Mouse (Mus musculus): ENCODE data around the gene Negr1.

Negr1 gene

DNA sequence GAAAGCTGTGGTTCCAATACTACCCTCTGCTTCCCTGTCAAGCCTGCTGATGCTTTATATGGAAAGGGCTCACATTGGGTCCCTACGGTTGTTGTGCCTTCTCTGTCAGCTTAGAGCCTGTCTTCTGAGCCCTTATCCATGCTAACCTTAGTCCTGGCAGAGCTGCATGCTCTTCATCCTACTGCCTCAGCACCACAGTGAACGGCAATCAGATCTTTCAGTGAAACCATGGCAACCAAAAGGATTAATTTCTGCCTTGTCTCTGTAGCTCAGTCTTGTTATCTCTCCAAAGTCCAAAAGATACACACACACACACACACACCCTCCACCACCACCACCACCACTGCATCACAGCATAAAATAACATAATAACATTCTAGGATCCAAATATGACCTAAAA is 656.2 kb downstream of the Negr1 start:
- no peak for DNase-seq (ENCODE audit: low read depth)

DNA sequence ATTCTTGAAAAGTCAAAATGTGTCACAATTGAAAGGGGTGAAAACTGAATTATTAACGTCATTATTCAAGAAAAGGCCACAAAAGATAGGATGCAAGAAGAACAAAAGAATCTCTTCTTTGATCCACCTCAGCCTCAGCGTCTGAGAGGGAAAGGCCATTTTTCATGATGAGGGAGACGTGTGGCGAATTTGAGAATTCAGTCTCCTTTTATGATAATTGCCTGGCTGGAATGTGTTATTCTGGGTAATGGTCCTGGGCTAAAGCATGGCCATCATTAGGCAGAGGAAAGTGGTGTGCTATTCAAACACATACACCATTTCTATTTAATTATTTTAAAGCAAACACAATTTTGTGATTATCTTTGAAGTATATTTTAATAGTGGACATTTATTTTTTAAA is 663.3 kb downstream of the Negr1 start:
- DNase-seq (ENCODE audit: low read depth): no peak

DNA sequence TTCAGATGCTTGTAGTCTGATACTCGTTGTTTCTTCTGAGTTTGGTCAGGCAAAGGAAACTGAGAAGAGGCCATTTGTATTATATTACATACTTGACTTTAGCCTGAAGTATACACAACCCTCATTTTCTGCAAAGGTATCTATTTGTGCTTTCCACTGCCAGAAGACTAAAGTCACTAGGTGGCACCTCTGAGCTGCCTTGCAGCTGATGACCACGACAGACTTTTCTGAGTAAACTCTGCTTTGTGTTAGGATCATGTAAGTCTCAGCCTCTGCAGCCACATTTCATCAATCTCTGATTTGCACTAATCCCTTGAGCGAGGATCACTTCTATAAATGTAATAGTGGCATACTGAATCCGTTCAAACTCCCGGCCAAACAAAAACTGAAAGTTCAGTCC is 671.1 kb downstream of the Negr1 start:
- DNase-seq (ENCODE audit: low read depth): peak; percentile 4

DNA sequence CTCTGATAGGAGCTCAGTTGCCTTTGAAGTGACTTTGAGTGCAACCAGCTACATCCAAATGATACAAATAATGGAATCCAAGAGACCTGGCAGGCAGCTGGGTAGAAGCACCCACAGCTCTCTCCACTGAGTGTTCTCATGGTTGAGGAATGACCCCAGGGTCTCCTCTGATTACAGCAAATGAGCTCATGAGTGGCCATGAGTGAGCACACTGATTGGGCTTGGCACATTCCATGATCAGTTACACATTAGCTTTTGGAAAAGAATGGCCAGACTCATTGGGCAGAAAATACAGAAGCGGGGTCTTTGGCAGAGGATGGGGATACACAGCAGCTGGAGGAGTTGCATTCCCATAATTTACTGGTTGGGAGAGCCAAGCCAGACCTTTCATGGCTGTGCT is 678.6 kb downstream of the Negr1 start:
- DNase-seq (ENCODE audit: low read depth): no peak

DNA sequence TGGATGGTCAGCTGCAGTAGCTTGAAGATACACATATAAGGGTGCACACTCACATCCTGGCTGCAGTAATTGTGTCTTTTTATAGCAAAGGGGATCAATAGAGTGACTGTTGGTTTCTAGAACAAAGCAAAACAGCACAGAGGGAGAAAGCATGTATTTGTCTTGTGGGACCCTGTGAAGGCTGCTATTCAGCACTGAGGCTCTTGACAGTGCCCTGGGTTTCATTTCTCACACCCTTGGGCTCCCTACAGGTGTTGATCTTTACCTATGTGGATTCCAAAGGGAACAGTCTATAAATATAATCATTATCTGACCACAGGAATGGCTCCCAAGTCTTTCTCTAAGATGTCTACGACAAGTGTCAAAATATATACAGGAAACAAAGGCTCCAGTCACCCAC is 693.9 kb downstream of the Negr1 start:
- DNase-seq (ENCODE audit: low read depth): no peak

DNA sequence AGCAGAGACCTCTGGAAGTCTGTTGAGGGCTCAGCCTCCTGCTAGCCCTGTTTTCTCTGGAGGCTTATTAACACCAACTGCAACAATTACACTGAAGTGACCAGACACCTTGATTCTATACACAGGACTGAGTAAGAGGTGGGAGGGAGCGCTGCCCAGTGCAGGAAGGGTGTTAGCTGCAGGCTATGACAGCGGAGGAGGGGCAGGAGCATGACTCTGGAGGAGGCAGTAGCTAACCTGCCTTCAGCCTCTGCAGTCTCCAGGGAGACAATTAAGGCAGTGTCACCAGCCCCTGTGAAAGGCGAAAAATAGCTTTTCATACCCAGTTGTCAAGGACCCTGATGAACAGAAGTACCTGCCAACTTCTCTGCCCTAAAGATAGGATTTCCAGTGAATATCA is 694.3 kb downstream of the Negr1 start:
- no peak for DNase-seq (ENCODE audit: low read depth)

DNA sequence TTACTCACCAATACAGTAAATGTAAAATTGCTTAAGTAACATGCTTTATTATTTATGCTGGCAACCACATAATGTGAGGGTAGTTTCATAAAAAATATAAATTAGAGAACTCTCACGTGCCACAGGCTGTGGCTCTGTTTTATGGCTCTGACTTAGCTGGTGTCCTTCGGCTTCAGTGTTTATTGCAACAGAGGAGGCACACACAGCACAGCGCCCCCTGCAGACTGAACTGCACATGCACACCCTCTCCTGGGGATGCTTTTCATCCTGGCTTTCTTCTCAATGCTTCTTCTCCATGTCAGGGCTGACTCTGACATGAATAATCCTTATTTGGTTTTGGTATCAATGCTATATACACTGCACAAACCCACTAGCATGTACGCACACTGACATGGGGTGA is 707.1 kb downstream of the Negr1 start:
- DNase-seq (ENCODE audit: low read depth): no peak

DNA sequence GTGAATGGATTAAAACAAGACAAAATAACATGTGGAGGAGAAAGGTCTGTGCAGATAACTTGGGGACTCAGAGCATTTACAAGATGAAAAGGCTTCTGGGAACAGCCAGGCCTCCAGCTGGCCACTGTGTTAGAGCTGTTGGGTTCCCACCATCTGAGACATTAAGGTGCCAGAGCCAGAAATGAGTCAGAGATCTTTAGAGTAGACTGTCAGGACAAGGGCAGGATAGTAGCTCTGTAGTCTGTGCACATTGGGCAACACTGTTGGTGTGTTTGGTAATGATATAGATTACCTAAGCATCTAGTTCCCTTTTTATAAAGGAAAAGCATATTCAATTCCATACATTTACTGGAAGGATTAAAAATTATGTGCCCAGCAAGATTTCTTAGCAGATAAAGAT is 710.8 kb downstream of the Negr1 start:
- DNase-seq (ENCODE audit: low read depth): no peak

DNA sequence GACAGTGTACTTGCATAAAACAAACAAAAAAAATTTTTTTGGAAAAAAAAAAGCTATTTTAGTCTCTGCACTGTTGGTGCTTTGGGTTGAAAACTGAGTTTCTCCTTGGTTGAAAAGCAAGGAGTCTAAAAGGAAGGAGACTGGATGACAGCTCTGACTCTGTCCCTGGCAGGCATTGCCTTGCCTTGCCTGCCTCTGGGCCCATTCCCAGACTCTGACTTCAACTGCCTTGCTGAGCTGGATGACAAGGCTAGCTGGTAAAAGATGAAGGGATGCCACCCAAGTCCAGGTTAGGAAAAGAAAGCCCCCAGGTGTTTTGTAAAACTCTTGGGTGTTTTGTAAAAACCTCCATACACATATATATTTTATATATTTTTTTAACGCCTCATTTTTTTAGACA is 712.5 kb downstream of the Negr1 start:
- DNase-seq (ENCODE audit: low read depth): no peak

DNA sequence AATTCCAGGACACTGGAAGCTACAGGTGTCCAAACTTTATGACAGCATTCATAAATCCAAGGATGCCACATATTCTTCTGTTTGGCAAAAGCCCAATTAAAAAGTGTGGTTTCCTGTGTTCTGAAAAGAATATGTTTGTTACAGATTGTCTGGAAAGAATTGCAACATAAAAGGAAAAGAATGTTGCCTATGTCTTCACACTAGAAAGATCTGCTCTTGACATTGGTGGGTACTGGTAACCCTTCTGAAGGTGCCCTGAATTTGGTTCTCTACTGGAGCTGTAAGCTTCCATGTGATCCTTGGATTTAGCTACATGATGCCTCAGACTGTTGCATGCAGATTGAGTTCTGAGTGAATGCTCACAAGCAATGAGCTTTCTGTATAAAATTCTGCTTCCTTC is 718.1 kb downstream of the Negr1 start:
- no peak for DNase-seq (ENCODE audit: low read depth)

DNA sequence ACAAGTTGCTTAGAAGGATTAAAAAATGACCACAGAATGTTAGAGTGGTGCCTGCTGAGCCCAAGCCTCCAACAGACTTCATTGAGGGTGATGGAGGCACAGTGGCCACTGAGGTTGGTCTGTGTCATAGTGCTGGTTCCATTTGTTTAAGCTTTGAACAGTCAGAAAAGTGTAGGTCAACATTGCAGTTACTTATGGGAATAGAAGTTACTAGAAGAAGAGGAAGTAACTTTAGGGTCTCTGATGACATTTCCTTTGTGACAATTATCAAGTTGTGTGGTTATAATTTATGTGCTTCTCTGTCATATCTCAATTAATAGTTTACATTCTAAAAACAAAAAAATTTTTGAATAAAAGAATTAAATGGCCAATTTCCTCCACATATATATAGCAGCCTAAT is 719.7 kb downstream of the Negr1 start:
- no peak for DNase-seq (ENCODE audit: low read depth)

DNA sequence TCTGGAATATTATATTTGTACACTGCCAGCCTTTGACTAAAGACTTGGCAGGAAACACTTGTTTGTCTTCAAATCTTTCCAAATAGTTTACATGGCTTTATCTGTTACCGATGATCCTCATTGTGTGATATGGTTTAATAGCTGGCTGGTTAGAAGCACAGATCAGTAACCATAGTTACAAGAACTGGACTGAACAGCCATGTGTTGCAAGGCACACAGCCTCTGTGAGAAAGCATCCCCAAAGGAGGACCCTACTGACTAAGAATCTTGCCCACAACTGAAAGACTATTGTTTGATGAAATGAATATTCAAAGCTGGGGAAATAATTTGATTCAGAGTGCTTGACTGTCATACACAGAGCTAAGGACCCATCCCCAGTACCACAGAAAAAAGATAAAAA is 729.7 kb downstream of the Negr1 start:
- DNase-seq (ENCODE audit: low read depth): no peak

DNA sequence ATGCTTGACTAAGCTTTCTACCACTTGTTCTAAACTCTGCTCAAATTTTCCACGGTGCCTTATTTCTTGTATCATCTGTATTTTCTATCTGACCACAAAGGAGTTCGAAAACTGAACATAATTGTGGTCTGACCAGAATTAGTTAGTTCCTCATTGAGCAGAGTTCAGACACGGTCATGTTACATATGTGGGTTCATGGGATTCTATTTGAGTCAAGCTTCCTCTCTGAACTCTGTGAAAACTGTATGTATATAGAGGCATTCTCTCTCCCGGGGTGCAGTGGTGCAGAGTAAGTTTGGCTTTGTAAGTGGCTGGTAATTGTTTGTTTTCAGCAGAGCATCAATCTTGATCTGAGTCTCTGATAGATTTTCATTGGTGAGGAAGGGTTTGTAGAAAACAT is 735.6 kb downstream of the Negr1 start:
- DNase-seq (ENCODE audit: low read depth): peak; percentile 12

DNA sequence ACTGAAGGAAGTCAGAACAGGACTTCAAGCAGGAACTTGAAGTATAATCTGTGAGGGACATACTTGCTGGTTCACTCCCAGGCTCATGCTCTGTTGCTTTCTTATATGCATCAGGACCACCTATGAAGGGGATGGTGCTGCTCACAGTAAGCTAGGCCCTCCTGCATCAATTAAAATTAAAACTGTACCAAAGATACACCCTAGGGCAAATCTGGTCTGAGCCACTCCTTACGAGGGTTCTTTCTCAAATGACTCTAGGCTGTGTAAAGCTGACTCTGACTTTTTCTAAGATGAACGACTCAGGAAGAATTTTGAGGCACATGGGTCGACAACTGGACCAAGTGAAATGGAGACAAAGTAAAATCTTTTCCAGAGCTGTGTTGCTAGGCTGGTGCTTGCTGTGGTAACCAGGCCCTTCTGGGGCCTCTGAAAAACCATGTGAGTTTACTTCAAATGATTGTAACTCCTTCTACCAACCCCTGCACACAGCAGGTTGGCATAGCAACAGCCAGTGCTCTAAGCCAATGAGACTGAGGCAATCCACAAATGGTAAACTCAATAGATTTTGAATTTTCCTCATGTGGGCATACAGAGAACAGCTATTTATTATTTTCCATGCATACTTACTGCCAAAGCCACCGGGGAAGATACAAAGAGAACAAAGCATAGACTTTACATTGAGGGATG is 742.0 kb downstream of the Negr1 start:
- no peak for DNase-seq (ENCODE audit: low read depth)

DNA sequence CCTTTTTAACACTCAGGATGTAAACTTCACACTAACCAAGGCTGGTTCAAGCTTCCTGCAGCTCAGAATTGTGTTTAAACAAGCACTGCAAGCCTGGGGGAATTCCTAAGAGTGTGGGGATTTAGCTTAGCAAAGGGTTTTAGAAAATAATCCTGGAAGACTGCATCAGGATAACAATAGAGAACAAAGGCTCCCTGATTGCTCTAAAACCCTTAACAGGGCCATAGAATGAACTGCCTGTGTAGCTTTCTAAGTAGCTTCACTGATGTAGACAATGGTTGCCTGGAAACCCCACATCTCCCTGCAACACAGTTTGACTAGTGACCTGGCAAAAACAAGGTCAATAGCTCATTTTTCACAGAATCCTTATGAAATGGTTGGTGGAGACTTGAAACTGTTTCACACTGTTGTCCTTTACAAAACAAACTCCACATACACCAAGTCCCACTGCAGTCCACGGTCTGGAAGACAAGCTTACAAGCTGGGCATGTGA is 759.5 kb downstream of the Negr1 start:
- no peak for DNase-seq (ENCODE audit: low read depth)

DNA sequence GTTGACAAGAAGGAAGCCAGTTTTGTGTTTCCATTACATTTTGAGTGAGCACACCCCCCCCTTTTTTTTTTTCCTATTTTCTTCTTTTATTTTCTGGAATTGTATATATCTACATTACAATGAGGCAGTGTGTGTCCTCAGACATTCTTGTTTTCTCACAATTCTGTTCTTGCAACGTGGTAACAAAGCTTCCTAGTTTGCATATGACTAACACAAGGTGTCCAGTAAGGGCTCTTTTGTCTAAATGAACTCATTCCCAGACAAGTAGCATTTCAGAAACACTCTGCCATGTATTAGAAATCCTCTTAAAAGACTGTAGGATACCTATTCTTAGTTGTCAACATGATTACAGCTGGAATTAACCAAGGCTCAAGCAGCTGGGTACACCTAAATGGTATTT is 760.2 kb downstream of the Negr1 start:
- DNase-seq (ENCODE audit: low read depth): no peak

DNA sequence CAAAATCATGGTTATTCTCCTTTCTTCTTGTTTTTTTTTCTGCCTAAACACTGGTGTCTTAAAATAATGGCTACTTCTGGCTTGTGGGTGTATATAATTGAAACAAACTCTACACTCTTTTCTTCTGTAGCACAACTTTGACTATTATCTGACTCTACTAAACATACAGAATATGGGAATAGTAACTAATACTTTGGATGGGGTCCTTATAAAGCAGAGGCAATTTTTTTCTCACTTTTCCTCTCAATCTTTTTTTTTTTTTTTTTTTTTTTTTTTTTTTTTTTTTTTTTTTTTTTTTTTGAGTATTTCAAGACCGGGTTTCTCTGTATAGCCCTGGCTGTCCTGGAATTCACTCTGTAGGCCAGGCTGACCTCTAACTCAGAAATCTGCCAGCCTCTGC is 772.6 kb downstream of the Negr1 start:
- no peak for DNase-seq (ENCODE audit: low read depth)

DNA sequence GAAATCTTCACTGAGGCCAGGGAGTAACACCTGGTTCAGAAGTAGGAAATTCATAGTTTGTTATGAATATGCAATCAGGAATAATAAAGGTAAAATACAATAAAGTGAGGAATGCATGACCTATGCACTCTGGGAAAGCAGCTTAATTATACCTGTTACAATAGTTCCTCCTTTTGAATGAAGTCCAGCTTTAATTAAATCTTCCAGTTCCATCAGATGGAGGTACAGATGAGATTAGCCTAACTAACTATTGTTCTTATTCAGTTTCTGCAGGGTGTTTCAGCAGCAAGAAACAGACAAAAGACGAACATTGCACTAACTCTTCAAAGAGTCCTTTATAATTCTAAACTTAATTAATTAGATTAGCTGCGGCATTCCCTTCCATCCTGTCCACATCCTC is 787.9 kb downstream of the Negr1 start:
- no peak for DNase-seq (ENCODE audit: low read depth)

DNA sequence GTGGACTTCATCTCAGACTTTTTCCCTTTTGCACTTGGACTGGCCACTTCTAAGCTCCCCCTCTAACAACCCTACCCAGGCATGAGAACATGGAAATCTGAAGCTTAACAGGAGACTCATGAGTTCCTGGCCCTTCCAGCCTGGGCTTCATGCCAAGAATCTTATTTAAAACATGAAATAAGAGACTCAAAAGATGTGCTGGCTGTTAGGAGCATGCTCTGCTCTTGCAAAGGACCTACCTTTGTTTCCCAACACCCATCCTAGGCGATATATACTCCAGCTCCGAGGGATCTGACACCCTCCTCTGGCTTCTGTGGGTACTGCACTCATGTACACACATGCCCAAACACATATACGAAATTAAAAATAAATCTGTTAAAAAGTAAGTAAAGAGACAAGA is 797.3 kb downstream of the Negr1 start:
- no peak for DNase-seq (ENCODE audit: low read depth)

DNA sequence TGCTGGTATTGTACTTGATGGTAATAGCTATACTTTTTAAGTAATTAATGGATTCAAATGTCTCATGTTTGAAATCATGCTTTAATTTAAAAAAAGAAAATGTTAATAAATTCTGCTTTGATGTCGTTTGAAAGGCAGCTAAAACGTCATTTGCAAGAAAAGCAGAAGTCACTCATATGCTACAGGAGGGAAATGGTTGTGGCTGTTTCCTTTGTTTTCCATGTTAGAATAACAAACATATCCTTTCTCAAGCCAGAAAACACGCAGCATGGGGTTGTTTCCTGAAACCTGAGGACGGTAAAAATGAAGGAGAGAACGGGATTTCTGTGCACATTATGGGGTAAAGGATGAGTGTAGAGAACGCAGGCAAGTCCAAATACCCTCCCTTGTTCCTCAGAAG is 798.2 kb downstream of the Negr1 start:
- peak; percentile 1 for DNase-seq (ENCODE audit: low read depth)

Data from c-Kit-positive CD71-negative TER-119-negative erythroid progenitor cells, embryonic 14.5 days (primary cell).